Mouse (Mus musculus): ENCODE results near the gene Mtmr3. TPM values are rescaled to one million over a fixed set of nuclear protein-coding genes. Genes with fewer than 3 reads are reported as not detected.

Gene Mtmr3
- polyA plus RNA-seq, 1 experiment = 35.3 TPM

DNA sequence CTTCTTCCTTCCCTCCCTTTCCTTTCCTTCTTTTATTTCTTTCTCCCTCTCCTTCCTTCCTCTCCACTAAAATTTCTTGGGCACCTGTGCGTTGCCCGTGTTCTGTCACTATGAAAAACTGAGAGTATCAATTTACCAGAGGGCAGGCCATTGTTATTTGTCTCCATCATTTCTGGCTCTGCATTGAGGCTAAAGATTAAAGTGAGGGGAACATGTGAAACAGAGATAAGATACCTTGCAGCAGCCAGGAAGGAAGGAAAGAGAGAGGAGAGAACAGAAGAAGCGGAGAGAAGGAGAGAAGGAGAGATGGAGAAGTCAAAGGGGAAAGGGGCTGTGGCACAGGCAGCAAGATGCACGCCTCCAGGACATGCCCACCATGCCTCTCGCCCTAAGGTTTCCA, 39.7 kb upstream of the Mtmr3 start:
- H3K4me3 ChIP-seq (ENCODE audit: extremely low read depth, insufficient read depth, insufficient read length) = no peak overlapping the region
- H3K36me3 ChIP-seq (ENCODE audit: control insufficient read depth, insufficient read depth, low read length) = no peaks in the 10 kb centered on the region
- H3K27ac ChIP-seq (ENCODE audit: insufficient read depth, low read length) = no peak overlapping the region
- peaks cover 4% of the 10 kb centered on the region; the same call in 1 of the 2 replicates for H3K4me1 ChIP-seq (ENCODE audit: control insufficient read depth, insufficient read depth, insufficient read length)
- DNase-seq (ENCODE audit: low read depth in 1 of 2, low spot score in 2 of 2) = no peak
- WGBS = 70% methylated on average over 5 of the region's 5 CpGs
- TF ChIP-seq CTCF (IDR thresholded peaks at IDR 0.05; ENCODE audit: extremely low read depth, insufficient read depth, insufficient read length, insufficient replicate concordance) (no peak), POLR2A (IDR thresholded peaks at IDR 0.05; ENCODE audit: low read depth, low read length) (no peak)
- H3K27me3 ChIP-seq (ENCODE audit: control insufficient read depth, insufficient read depth, low read length) = no peaks in the 10 kb centered on the region

DNA sequence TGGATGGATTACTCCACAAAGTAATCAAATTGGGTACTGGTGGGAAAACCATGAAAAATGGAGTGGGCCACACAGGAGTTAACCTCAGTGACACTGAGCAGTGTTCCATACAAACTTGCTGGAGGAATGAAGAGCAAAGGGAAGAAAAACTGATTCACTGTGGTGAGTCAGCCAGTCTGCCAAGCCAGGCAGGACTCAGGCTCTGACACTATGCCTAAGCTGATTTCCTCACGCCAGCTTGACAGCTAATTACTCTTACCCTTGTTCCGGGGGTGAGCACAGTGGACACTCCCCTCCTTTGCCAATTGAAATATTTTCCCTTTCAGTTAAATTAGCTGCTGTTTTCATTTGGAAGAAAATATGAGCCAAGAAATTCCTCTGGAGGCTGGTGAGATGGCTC, 38.8 kb upstream of the Mtmr3 start:
- H3K27ac ChIP-seq (ENCODE audit: insufficient read depth, low read length) = no peak overlapping the region
- no peak for DNase-seq (ENCODE audit: low read depth in 1 of 2, low spot score in 2 of 2)
- H3K36me3 ChIP-seq (ENCODE audit: control insufficient read depth, insufficient read depth, low read length) = no peaks in the 10 kb centered on the region
- no peaks in the 10 kb centered on the region for H3K4me1 ChIP-seq (ENCODE audit: control insufficient read depth, insufficient read depth, insufficient read length)
- H3K4me3 ChIP-seq (ENCODE audit: extremely low read depth, insufficient read depth, insufficient read length) = no peak overlapping the region
- no peaks in the 10 kb centered on the region for H3K27me3 ChIP-seq (ENCODE audit: control insufficient read depth, insufficient read depth, low read length)
- 76% methylated on average over 2 of the region's 2 CpGs for WGBS
- TF ChIP-seq POLR2A (IDR thresholded peaks at IDR 0.05; ENCODE audit: low read depth, low read length) = no peak

DNA sequence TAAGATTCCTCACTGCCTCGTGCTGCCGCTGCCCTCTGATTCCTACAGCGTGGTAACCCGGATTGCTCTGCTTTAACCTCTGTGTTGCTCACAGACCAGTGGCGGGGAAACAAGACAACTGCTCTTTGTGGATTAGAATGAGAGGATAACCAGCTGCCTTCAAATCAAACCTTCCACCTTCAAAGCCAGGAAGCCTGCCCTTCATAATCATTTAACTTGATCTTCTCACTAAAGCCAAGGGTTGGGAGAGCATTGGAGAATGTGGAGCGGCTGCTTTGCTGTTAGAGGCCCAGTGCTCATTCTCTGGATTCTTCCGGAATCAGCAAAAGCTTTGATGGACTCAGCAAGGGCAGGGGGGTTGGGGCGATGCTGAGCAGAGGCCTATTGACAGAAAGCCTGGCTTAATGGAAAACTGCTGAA, 35.2 kb upstream of the Mtmr3 start:
- Histone ChIP-seq H3K27me3 (ENCODE audit: control insufficient read depth, insufficient read depth, low read length) (no peaks in the 10 kb centered on the region), H3K4me1 (ENCODE audit: control insufficient read depth, insufficient read depth, insufficient read length) (no peaks in the 10 kb centered on the region), H3K36me3 (ENCODE audit: control insufficient read depth, insufficient read depth, low read length) (no peaks in the 10 kb centered on the region), H3K4me3 (ENCODE audit: extremely low read depth, insufficient read depth, insufficient read length) (no peak overlapping the region), H3K27ac (ENCODE audit: insufficient read depth, low read length) (no peak overlapping the region)
- no peak for TF ChIP-seq POLR2A (IDR thresholded peaks at IDR 0.05; ENCODE audit: low read depth, low read length)
- no peak for TF ChIP-seq CTCF (IDR thresholded peaks at IDR 0.05; ENCODE audit: extremely low read depth, insufficient read depth, insufficient read length, insufficient replicate concordance)
- 78% methylated on average over 8 of the region's 8 CpGs for WGBS
- no peak for DNase-seq (ENCODE audit: low read depth in 1 of 2, low spot score in 2 of 2)

DNA sequence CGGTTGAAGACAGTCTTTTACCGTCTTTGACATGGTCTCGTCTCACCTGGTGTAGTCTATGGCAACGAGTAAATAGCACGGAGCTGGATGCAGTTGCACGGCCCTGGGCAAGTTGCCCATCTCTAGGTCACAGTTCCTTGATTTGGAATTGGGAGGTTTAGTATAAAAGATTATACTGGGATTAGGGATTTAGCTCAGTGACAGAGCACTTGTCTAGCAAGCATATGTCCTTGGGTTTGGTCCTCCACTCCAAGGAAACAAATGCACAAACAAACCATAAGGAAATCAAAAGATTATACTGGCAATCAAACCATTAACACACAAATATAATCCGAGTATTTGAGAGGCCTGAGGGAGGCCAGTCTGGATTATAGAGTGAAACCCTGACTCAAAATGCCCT, 33.0 kb upstream of the Mtmr3 start:
- TF ChIP-seq POLR2A (IDR thresholded peaks at IDR 0.05; ENCODE audit: low read depth, low read length) (no peak), CTCF (IDR thresholded peaks at IDR 0.05; ENCODE audit: extremely low read depth, insufficient read depth, insufficient read length, insufficient replicate concordance) (no peak)
- Histone ChIP-seq H3K4me1 (ENCODE audit: control insufficient read depth, insufficient read depth, insufficient read length) (no peaks in the 10 kb centered on the region), H3K4me3 (ENCODE audit: extremely low read depth, insufficient read depth, insufficient read length) (no peak overlapping the region), H3K36me3 (ENCODE audit: control insufficient read depth, insufficient read depth, low read length) (no peaks in the 10 kb centered on the region), H3K27ac (ENCODE audit: insufficient read depth, low read length) (no peak overlapping the region), H3K27me3 (ENCODE audit: control insufficient read depth, insufficient read depth, low read length) (no peaks in the 10 kb centered on the region)
- 89% methylated on average over 7 of the region's 7 CpGs for WGBS
- no peak for DNase-seq (ENCODE audit: low read depth in 1 of 2, low spot score in 2 of 2)

DNA sequence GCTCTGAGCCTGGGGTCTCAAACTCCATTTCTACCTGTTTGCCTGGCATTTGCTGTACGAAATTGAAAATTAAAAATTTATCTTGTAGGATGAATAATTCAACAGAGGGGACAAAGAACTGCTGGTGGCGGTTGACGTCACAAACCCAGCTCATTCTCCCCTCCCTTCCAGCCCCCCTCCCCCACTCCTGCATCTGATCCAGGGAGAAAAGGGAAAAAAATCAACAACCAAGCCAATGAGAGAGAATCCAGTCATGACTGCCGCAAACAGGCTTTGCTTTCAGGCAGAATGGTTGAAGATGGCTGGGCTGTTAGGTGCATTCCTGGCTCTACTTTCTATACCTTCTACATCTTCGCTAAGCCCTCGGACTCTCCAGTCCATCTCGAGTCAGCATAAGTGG, 31.3 kb upstream of the Mtmr3 start:
- Histone ChIP-seq H3K27ac (ENCODE audit: insufficient read depth, low read length) (no peak overlapping the region), H3K4me3 (ENCODE audit: extremely low read depth, insufficient read depth, insufficient read length) (no peak overlapping the region), H3K27me3 (ENCODE audit: control insufficient read depth, insufficient read depth, low read length) (no peaks in the 10 kb centered on the region), H3K4me1 (ENCODE audit: control insufficient read depth, insufficient read depth, insufficient read length) (no peaks in the 10 kb centered on the region), H3K36me3 (ENCODE audit: control insufficient read depth, insufficient read depth, low read length) (no peaks in the 10 kb centered on the region)
- WGBS = 93% methylated on average over 7 of the region's 7 CpGs
- no peak for DNase-seq (ENCODE audit: low read depth in 1 of 2, low spot score in 2 of 2)
- TF ChIP-seq CTCF (IDR thresholded peaks at IDR 0.05; ENCODE audit: extremely low read depth, insufficient read depth, insufficient read length, insufficient replicate concordance) (no peak), POLR2A (IDR thresholded peaks at IDR 0.05; ENCODE audit: low read depth, low read length) (no peak)

DNA sequence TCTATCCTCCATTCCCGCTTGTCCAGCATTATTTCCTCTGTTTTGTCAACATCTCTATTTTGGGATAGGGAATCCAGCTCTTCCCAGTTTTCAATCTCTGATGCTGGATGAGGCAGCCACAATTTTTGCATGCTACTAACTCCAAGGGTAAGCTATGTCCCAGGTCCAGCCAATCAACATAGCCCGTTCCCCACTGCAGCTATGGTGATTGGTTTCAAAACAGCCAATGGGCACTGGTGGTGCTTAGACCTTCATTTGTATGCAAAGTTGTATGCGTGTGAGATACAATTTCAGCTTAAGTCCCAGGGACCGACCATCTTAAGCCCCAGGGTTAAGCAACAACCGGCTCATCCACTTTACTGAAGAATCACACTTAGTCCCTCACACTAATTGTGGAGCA, 28.3 kb upstream of the Mtmr3 start:
- H3K27ac ChIP-seq (ENCODE audit: insufficient read depth, low read length) = no peak overlapping the region
- TF ChIP-seq POLR2A (IDR thresholded peaks at IDR 0.05; ENCODE audit: low read depth, low read length) (no peak), CTCF (IDR thresholded peaks at IDR 0.05; ENCODE audit: extremely low read depth, insufficient read depth, insufficient read length, insufficient replicate concordance) (no peak)
- DNase-seq (ENCODE audit: low read depth in 1 of 2, low spot score in 2 of 2) = no peak
- H3K27me3 ChIP-seq (ENCODE audit: control insufficient read depth, insufficient read depth, low read length) = no peaks in the 10 kb centered on the region
- H3K4me1 ChIP-seq (ENCODE audit: control insufficient read depth, insufficient read depth, insufficient read length) = no peaks in the 10 kb centered on the region
- no peak overlapping the region for H3K4me3 ChIP-seq (ENCODE audit: extremely low read depth, insufficient read depth, insufficient read length)
- no peaks in the 10 kb centered on the region for H3K36me3 ChIP-seq (ENCODE audit: control insufficient read depth, insufficient read depth, low read length)
- 92% methylated on average over 5 of the region's 5 CpGs for WGBS

DNA sequence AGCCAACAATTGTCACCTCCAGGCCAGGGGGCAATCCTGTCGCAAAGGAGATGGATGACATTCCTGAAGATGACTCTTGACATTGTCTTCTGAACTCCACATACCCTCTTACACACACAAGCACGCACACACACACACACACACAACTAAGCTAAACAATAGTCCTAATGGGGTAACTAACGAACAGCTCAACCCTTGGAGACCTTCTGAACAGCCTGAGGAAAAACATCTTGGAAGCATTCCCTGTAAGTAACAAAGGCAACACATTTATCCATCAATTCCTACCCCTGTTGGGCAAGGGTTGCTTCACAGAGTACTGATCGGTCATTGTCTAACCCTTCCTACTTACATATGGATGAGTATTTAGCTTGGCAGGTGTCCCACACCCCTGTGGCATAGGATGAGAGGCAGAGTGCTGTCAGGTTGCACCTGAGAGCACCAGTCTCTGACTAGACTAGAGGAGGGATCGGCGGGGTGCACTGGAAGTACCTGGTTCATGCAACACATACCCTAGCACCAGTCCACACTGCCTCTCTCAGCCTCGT, 27.9 kb upstream of the Mtmr3 start:
- no peak for DNase-seq (ENCODE audit: low read depth in 1 of 2, low spot score in 2 of 2)
- H3K4me3 ChIP-seq (ENCODE audit: extremely low read depth, insufficient read depth, insufficient read length) = no peak overlapping the region
- no peaks in the 10 kb centered on the region for H3K27me3 ChIP-seq (ENCODE audit: control insufficient read depth, insufficient read depth, low read length)
- no peaks in the 10 kb centered on the region for H3K36me3 ChIP-seq (ENCODE audit: control insufficient read depth, insufficient read depth, low read length)
- WGBS = 91% methylated on average over 7 of the region's 7 CpGs
- TF ChIP-seq CTCF (IDR thresholded peaks at IDR 0.05; ENCODE audit: extremely low read depth, insufficient read depth, insufficient read length, insufficient replicate concordance) (no peak), POLR2A (IDR thresholded peaks at IDR 0.05; ENCODE audit: low read depth, low read length) (no peak)
- no peaks in the 10 kb centered on the region for H3K4me1 ChIP-seq (ENCODE audit: control insufficient read depth, insufficient read depth, insufficient read length)
- H3K27ac ChIP-seq (ENCODE audit: insufficient read depth, low read length) = no peak overlapping the region
